Mouse (Mus musculus) bone marrow macrophage, adult 2 months (primary cell): ENCODE data around the gene Cbx6.

Experiments
- CTCF ChIP-seq: IDR thresholded peaks from 2 replicates; pipeline ENCODE4 v1.5.1; 2012; ENCODE audit warnings: low read depth, mild to moderate bottlenecking, low read length, moderate library complexity
- POLR2A ChIP-seq: IDR thresholded peaks from 2 replicates; pipeline ENCODE4 v1.6.1; 2012; ENCODE audit warnings: mild to moderate bottlenecking, low read depth, low read length, borderline replicate concordance

- TF ChIP-seq POLR2A (no peak), CTCF (no peak)
These were observed 43.6 kb downstream of the Cbx6 start for GRCm38 (mm10) chr15:79790905-79791304.
